Mouse (Mus musculus): ENCODE results near the gene Cldn4.

The Cldn4 gene

GRCm38 (mm10) chr5:134946857-134947255, at the start of gene Cldn4:
Cldn4 (minus strand) TSS chr5:134946934.
- DNase-seq (ENCODE audit: low spot score), result no peak

GRCm38 (mm10) chr5:134992566-134992965, 45.8 kb upstream of the Cldn4 start:
- DNase-seq (ENCODE audit: low spot score), result no peak

GRCm38 (mm10) chr5:134989741-134990140, 43.0 kb upstream of the Cldn4 start:
- DNase-seq (ENCODE audit: low spot score), result no peak

GRCm38 (mm10) chr5:134989166-134989565, 42.4 kb upstream of the Cldn4 start:
- no peak for DNase-seq (ENCODE audit: low spot score)

- DNase-seq (ENCODE audit: low spot score), result no peak
Observed at GRCm38 (mm10) chr5:134986298-134987268, 39.8 kb upstream of the Cldn4 start.

GRCm38 (mm10) chr5:134985633-134986297, 39.0 kb upstream of the Cldn4 start, which contains the start of gene Cldn3:
Cldn3 (plus strand) TSS chr5:134986214.
- no peak for DNase-seq (ENCODE audit: low spot score)

- no peak for DNase-seq (ENCODE audit: low spot score)
Observed at GRCm38 (mm10) chr5:134983771-134984170, 37.0 kb upstream of the Cldn4 start.

GRCm38 (mm10) chr5:134983111-134983510, 36.4 kb upstream of the Cldn4 start:
- DNase-seq (ENCODE audit: low spot score), result no peak

- DNase-seq (ENCODE audit: low spot score), result no peak
Observed at GRCm38 (mm10) chr5:134981149-134981548, 34.4 kb upstream of the Cldn4 start.

- no peak for DNase-seq (ENCODE audit: low spot score)
Observed at GRCm38 (mm10) chr5:134977837-134978236, 31.1 kb upstream of the Cldn4 start.

- no peak for DNase-seq (ENCODE audit: low spot score)
Observed at GRCm38 (mm10) chr5:134976577-134977250, 30.0 kb upstream of the Cldn4 start.

- peak; percentile 44 for DNase-seq (ENCODE audit: low spot score)
Observed at GRCm38 (mm10) chr5:134976164-134976563, 29.4 kb upstream of the Cldn4 start.

- no peak for DNase-seq (ENCODE audit: low spot score)
Observed at GRCm38 (mm10) chr5:134974921-134975320, 28.2 kb upstream of the Cldn4 start.

GRCm38 (mm10) chr5:134974294-134974693, 27.6 kb upstream of the Cldn4 start:
- DNase-seq (ENCODE audit: low spot score), result no peak

GRCm38 (mm10) chr5:134973526-134973925, 26.8 kb upstream of the Cldn4 start:
- no peak for DNase-seq (ENCODE audit: low spot score)

GRCm38 (mm10) chr5:134973081-134973480, 26.3 kb upstream of the Cldn4 start:
- no peak for DNase-seq (ENCODE audit: low spot score)

GRCm38 (mm10) chr5:134970671-134971070, 23.9 kb upstream of the Cldn4 start:
- DNase-seq (ENCODE audit: low spot score), result no peak

- DNase-seq (ENCODE audit: low spot score), result no peak
Observed at GRCm38 (mm10) chr5:134967164-134967944, 20.6 kb upstream of the Cldn4 start.

GRCm38 (mm10) chr5:134965852-134966821, 19.4 kb upstream of the Cldn4 start:
- peak; percentile 52 for DNase-seq (ENCODE audit: low spot score)

GRCm38 (mm10) chr5:134965473-134965851, 18.7 kb upstream of the Cldn4 start:
- DNase-seq (ENCODE audit: low spot score), result peak; percentile 78

Data from c-Kit-positive CD71-positive TER-119-positive erythroid progenitor cells, embryonic 14.5 days (primary cell).